Mouse (Mus musculus) kidney, adult 2 months (tissue): ENCODE measurements around the gene Gm49355. TPM values are rescaled to one million over a fixed set of nuclear protein-coding genes. Genes with fewer than 3 reads are reported as not detected.

ENCODE experiments used
- DNase-seq: peaks from one replicate; pipeline ENCODE4 v3.0.0; 2021
- H3K27ac ChIP-seq: fragments of 200-500 bp; 2 replicates; pipeline ENCODE4 v1.5.1; 2012; ENCODE audit warnings: low read depth, low read length, control low read depth, inconsistent platforms; ENCODE audit not compliant: insufficient read depth
- H3K27me3 ChIP-seq: fragments of 200-500 bp; replicated peaks from 2 replicates; pipeline ENCODE4 v1.6.1; 2012; ENCODE audit warnings: mild to moderate bottlenecking, moderate library complexity, low read length, inconsistent platforms; ENCODE audit not compliant: control insufficient read depth, insufficient read depth
- H3K36me3 ChIP-seq: fragments of 200-500 bp; 2 replicates; pipeline ENCODE4 v1.6.1; 2012; ENCODE audit warnings: mild to moderate bottlenecking, moderate library complexity, low read length, inconsistent platforms; ENCODE audit not compliant: control insufficient read depth, insufficient read depth
- H3K4me1 ChIP-seq: fragments of 200-500 bp; 2 replicates; pipeline ENCODE4 v1.6.1; 2011; ENCODE audit warnings: low read length; ENCODE audit not compliant: control insufficient read depth, insufficient read depth
- H3K4me3 ChIP-seq: fragments of 200-500 bp; 2 replicates; pipeline ENCODE4 v1.5.1; 2011; ENCODE audit warnings: mild to moderate bottlenecking, low read depth, low read length, control low read depth; ENCODE audit not compliant: insufficient read depth
- CTCF ChIP-seq: fragments of 200-500 bp; conservative IDR thresholded peaks from 2 replicates; pipeline ENCODE4 v1.5.1; 2011; ENCODE audit warnings: low read depth, mild to moderate bottlenecking, control low read depth, low read length, moderate library complexity, mixed read lengths; ENCODE audit not compliant: insufficient read depth, insufficient read length
- POLR2A ChIP-seq: fragments of 200-500 bp; IDR thresholded peaks from one replicate; pipeline ENCODE4 v1.6.1; 2011; ENCODE audit warnings: low read depth, low read length, control low read depth
- WGBS: fragments of 180-500 bp; shearing (Covaris S2); methylation state at CpG from one replicate; pipeline ENCODE4 v1.1.7; 2018; 5-methylcytosine and 5-hydroxymethylcytosine counted together
- polyA plus RNA-seq: library from polyadenylated mRNA; depleted of rRNA; stranded (reverse); fragments of >200 nt; gene quantifications from 2 replicates; pipeline ENCODE4 v1.2.3, GENCODE M21; 2012

Gene Gm49355
- polyA plus RNA-seq, 1 experiment, result 0.28 TPM

DNA sequence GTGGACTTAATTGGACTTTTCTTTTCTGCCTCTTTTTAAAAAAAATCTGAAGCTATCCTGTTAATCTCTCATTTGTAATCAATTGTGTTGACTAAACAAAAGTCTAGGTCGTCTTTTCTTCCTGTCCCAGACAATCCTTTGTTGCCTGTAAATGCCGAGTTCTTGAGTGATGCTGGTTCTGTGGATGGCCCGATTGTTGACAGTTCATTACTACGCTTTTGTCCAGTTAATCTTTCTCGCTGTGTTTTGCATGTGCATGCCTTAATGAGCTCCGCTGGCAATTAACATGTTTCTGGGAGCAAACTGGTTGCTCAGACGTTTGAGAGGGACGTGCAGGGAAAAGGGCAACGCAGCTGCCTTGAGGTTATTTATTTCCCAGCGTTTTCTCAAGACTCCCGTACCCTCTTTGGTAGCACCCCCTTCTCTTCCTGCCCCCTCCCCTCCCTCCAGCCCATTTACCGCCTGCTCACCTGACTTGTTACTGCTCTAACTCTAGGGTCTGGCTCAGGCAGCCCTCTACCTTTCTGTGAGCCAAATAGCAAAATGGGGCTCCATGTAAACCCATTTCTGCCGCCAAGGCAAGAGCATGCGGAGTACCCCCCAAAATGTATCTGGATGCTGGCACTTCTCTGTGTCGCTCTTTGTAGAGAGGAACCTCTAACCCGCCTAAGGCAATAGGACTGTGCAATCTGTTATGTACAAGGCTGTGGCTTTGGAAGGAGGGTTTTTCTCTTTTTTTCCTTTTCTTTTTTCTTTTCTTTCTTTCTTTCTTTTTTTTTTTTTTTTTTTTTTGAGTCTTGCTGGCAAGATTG is 54.4 kb downstream of the Gm49355 start:
- no peak for DNase-seq
- WGBS, result 7% methylated on average over 16 of the region's 16 CpGs
- TF ChIP-seq CTCF, result no peak
- no peak for TF ChIP-seq POLR2A
- no peak overlapping the region for H3K4me3 ChIP-seq
- no peaks in the 10 kb centered on the region for H3K4me1 ChIP-seq
- peaks cover 9% of the 10 kb centered on the region for H3K27me3 ChIP-seq
- no peaks in the 10 kb centered on the region for H3K36me3 ChIP-seq
- no peak overlapping the region for H3K27ac ChIP-seq

DNA sequence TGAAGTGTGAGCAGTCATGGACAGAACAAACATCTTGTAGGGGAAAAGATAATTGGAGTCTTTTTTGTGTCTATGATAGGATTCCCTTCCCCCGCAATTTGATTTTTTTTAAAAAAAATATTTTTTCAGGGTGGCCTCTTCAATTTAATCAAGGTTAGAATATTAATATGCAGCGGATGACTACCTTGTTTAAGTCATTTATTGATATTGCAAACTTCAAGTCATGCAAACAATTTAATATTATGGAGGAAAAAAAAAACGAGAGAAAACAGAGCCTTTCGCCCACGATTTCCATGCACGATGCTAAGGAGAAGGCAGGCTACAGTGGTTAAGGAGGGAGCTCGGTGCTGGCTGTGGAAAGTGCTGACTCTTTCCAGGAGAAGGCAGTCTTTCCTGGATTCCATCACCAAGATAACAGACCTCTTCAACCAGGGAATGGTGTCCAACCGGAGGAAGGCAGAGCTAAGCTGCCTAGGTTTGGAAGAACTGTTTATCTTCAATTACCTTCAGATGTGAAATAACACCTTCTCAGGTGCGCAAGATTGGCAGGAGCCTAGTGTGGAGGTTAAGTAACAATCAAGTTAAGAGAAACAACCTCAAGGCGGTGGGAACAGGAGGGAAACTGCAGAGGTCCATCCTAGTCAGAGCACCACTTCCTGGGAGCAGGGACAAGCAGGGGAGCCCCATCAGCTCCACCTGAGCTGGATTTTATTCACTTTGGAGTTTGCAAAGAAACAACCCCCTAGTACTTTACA is 55.2 kb downstream of the Gm49355 start:
- peaks cover 9% of the 10 kb centered on the region for H3K27me3 ChIP-seq
- TF ChIP-seq POLR2A (no peak), CTCF (no peak)
- no peak overlapping the region for H3K27ac ChIP-seq
- WGBS, result 4% methylated on average over 10 of the region's 10 CpGs
- no peak overlapping the region for H3K4me3 ChIP-seq
- DNase-seq, result no peak
- H3K36me3 ChIP-seq, result no peaks in the 10 kb centered on the region
- no peaks in the 10 kb centered on the region for H3K4me1 ChIP-seq

DNA sequence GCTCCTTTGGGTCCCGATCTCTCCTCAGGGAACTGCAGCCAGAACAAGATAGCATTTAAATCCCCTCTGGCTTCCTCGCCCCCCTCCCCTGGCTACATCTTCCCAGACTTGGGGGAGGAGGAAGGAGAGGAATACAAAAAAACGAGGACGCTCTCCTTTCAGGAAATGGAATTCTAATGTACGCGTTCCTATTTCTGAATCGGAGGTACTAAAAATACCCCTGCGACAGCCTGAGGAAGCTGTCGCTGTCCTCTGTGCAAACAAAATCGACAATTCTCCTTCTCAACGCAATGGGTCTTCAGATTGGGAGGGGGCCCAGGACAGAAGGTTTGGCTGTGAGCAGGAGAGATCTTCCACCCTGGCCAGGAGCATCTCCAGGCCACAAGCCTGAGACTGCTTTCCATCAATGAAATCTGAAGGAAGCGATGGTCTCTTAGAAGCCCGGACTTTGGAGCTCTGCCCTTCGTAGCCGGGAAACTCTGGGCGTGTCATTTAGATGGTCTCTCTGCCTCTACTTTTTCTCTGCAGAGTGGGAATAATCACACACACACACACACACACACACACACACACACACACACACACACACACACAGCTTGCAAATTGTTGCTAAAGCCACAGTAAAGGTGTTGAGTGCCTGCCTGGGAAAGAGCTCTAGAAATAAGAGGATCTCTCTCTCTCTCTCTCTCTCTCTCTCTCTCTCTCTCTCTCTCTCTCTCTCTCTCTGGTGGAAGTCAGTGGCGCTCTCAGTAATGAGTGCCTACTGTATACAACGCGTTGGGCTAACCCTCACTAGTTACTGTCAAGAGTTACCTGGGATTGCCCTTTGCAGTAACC is 56.7 kb downstream of the Gm49355 start:
- H3K27me3 ChIP-seq, result peaks cover 12% of the 10 kb centered on the region
- WGBS, result 3% methylated on average over 19 of the region's 19 CpGs
- no peak for DNase-seq
- no peak for TF ChIP-seq CTCF
- no peak for TF ChIP-seq POLR2A
- H3K4me3 ChIP-seq, result no peak overlapping the region
- H3K27ac ChIP-seq, result no peak overlapping the region
- no peaks in the 10 kb centered on the region for H3K36me3 ChIP-seq
- H3K4me1 ChIP-seq, result no peaks in the 10 kb centered on the region

DNA sequence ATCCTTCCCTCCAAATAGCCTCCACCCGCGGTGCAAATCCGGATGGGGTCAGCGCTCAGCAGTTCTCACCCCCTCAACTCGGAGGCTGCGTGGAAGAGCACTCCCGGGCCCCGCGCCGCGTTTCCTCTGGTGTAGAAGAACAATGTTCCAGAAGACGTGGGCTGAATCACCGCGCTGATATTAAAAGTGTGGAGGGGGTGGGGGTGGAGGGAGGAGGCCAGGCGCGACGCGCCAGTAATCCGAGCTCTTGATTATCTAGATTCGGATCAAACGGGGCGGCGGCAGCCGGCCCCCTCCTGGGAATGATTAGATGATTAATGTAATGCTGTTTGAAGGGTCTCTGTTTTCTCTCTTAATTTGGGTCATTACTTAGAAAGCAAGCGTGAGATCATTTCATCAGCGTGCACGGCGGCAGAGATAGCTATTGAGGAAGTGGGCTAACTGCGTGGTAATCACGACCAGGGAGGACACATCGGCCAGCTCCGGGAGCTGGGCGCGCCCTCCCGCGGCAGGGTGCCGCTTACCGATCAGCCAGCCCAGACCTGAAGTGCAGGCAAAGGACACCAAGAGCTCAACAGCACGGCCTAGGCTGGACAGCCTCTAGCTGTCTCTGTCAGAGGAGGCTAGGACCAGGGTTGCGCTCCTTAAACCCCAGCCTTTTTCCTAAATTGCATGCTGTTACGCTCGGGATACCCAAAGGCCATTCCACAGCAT is 57.5 kb downstream of the Gm49355 start:
- peaks cover 12% of the 10 kb centered on the region for H3K27me3 ChIP-seq
- H3K4me1 ChIP-seq, result no peaks in the 10 kb centered on the region
- no peak overlapping the region for H3K4me3 ChIP-seq

DNA sequence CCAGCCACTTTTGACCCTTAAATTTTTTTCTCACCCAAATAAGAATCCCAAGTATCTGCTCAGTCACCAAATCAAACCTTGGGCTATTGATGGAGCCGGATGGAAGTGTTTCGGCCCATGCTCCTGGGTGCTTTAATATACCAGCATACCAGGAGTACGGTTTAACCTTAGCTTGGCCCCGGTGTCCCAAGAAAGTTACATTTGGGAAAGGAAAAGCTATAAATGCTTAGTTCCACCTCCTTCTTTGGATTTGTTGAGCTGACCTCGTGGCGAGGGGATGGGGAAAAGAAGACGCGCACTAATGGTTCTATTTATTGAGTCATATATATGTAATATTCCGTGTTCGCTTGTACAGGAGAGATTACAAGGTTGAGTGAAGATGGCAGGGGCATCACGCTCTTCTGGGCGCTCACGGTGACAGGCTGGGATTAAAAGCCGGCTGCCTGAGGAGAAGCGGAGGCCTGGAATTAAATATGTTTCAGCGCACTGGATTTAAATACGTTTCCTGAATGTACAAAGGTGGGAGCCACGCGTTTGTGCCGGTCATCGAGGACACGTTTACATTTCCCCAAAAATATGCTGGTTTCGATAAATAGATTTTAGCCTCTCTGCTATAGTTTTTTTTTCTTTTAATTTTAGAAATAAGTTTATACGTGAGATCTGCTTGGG is 58.1 kb downstream of the Gm49355 start:
- H3K36me3 ChIP-seq, result no peaks in the 10 kb centered on the region
- no peak for DNase-seq
- no peak overlapping the region for H3K4me3 ChIP-seq
- no peaks in the 10 kb centered on the region for H3K4me1 ChIP-seq
- H3K27ac ChIP-seq, result no peak overlapping the region
- 8% methylated on average over 24 of the region's 24 CpGs for WGBS
- H3K27me3 ChIP-seq, result peaks cover 12% of the 10 kb centered on the region
- no peak for TF ChIP-seq CTCF
- no peak for TF ChIP-seq POLR2A

More for the DNA sequence above, 57.5 kb downstream of the Gm49355 start:
- WGBS, result 2% methylated on average over 42 of the region's 42 CpGs
- no peak for DNase-seq
- no peaks in the 10 kb centered on the region for H3K36me3 ChIP-seq
- TF ChIP-seq CTCF, result no peak
- no peak for TF ChIP-seq POLR2A
- H3K27ac ChIP-seq, result no peak overlapping the region
